Mouse (Mus musculus) heart, embryonic 14.5 days (tissue): ENCODE results near the gene Myrip. TPM values are rescaled to one million over a fixed set of nuclear protein-coding genes. Genes with fewer than 3 reads are reported as not detected.
A peak's percentile ranks its signal among the peaks of the same experiment; 100 is the strongest.

Experiments
- ATAC-seq: fragments of 200-750 bp; cut with Nextera tagmentation; 2 replicates; pipeline ENCODE4 v1.8.0; 2017; ENCODE audit warnings: low read depth, moderate TSS enrichment; ENCODE audit not compliant: insufficient number of reproducible peaks, insufficient read depth, low FRiP score
- H3K27ac ChIP-seq, 2 experiments: fragments of 200-500 bp in 1 of 2; fragments of 300-500 bp in 1 of 2; sonication (generic) in 1 of 2; replicated peaks in 1 of 2; 2 replicates each; pipeline ENCODE4 v1.5.1; 2012 to 2014; ENCODE audit warnings: low read depth in 2 of 2, low read length in 2 of 2, control low read depth in 1 of 2, mild to moderate bottlenecking in 1 of 2, mixed read lengths in 1 of 2; ENCODE audit not compliant: control insufficient read depth in 1 of 2, insufficient read depth in 1 of 2
- H3K27me3 ChIP-seq: fragments of 300-500 bp; sonication (generic); 2 replicates; pipeline ENCODE4 v1.6.1; 2014; ENCODE audit warnings: mild to moderate bottlenecking, low read length, control low read depth; ENCODE audit not compliant: control insufficient read depth, insufficient read depth
- H3K36me3 ChIP-seq: fragments of 300-500 bp; sonication (generic); 2 replicates; pipeline ENCODE4 v1.6.1; 2014; ENCODE audit warnings: mild to moderate bottlenecking, control low read depth, low read length, mixed read lengths; ENCODE audit not compliant: control insufficient read depth, insufficient read depth
- H3K4me1 ChIP-seq, 2 experiments: fragments of 200-500 bp in 1 of 2; fragments of 300-500 bp in 1 of 2; sonication (generic) in 1 of 2; 2 replicates each; pipeline ENCODE4 v1.6.1; 2012 to 2014; ENCODE audit warnings: low read length in 2 of 2, control low read depth in 1 of 2, mixed read lengths in 1 of 2; ENCODE audit not compliant: control insufficient read depth in 2 of 2, insufficient read depth in 2 of 2
- H3K4me2 ChIP-seq: fragments of 300-500 bp; sonication (generic); 2 replicates; pipeline ENCODE4 v1.6.1; 2014; ENCODE audit warnings: mild to moderate bottlenecking, low read length
- H3K4me3 ChIP-seq, 2 experiments: fragments of 200-500 bp in 1 of 2; fragments of 300-500 bp in 1 of 2; sonication (generic) in 1 of 2; 2 replicates each; pipeline ENCODE4 v1.5.1; 2012 to 2014; ENCODE audit warnings: low read length in 2 of 2, mild to moderate bottlenecking in 2 of 2, control low read depth in 1 of 2, low read depth in 1 of 2, moderate library complexity in 1 of 2; ENCODE audit not compliant: control insufficient read depth in 1 of 2, insufficient read depth in 1 of 2
- H3K9ac ChIP-seq: fragments of 300-500 bp; sonication (generic); 2 replicates; pipeline ENCODE4 v1.6.1; 2014; ENCODE audit warnings: mild to moderate bottlenecking, low read length
- H3K9me3 ChIP-seq: fragments of 300-500 bp; sonication (generic); 2 replicates; pipeline ENCODE4 v1.6.1; 2016; ENCODE audit warnings: low read length, control low read depth; ENCODE audit not compliant: control insufficient read depth
- WGBS: fragments of 180-500 bp; shearing (Covaris S2); extraction: QIAGEN DNeasy Blood & Tissue Kit; methylation state at CpG from one replicate; pipeline ENCODE4 v1.1.7; 2014; 5-methylcytosine and 5-hydroxymethylcytosine counted together
- polyA plus RNA-seq: library from polyadenylated mRNA; unstranded; fragments of >200 nt; fragmentation: Nextera tagmentation; extraction: Ambion mirVana; gene quantifications from 2 replicates; pipeline ENCODE4 v1.2.1, GENCODE M21; 2014

The Myrip gene
- polyA plus RNA-seq, 1 experiment from 2014 or later: 0.46 TPM

GRCm38 (mm10) chr9:120492400-120493351, 191.4 kb downstream of the Myrip start:
- Histone ChIP-seq H3K36me3 (peaks cover 28% of the 10 kb centered on the region), H3K4me3 (peak overlapping the region; percentile 97 to 100), H3K4me1 (peaks cover 0 to 9% of the 10 kb centered on the region in 2 experiments; a peak in 2 of 4 replicates), H3K27me3 (no peaks in the 10 kb centered on the region), H3K27ac (peak overlapping the region; percentile 77 to 91), H3K9ac (peak overlapping the region; percentile 100), H3K4me2 (peak overlapping the region; percentile 82), H3K9me3 (no peaks in the 10 kb centered on the region)
- peak; percentile 80 for ATAC-seq
- WGBS: under 1% methylated on average over 94 of the region's 97 CpGs

- peaks cover 28% of the 10 kb centered on the region for H3K36me3 ChIP-seq
- H3K4me3 ChIP-seq: peak overlapping the region; percentile 97 to 100; a peak in 3 of 4 replicates
- peaks cover 0 to 9% of the 10 kb centered on the region in 2 experiments; a peak in 2 of 4 replicates for H3K4me1 ChIP-seq
- peak overlapping the region; percentile 100 for H3K9ac ChIP-seq
- no peak overlapping the region for H3K27ac ChIP-seq
- no peak for ATAC-seq
- no peaks in the 10 kb centered on the region for H3K27me3 ChIP-seq
- no peaks in the 10 kb centered on the region for H3K9me3 ChIP-seq
- H3K4me2 ChIP-seq: peak overlapping the region; percentile 82
- WGBS: 76% methylated on average over 12 of the region's 12 CpGs
These were observed 192.5 kb downstream of the Myrip start for GRCm38 (mm10) chr9:120493781-120494180.

GRCm38 (mm10) chr9:120496691-120497090, 195.4 kb downstream of the Myrip start:
- Histone ChIP-seq H3K27me3 (no peaks in the 10 kb centered on the region), H3K9me3 (no peaks in the 10 kb centered on the region), H3K9ac (no peak overlapping the region), H3K4me3 (no peak overlapping the region), H3K4me1 (peaks cover 0 to 9% of the 10 kb centered on the region in 2 experiments; a peak in 2 of 4 replicates), H3K4me2 (no peak overlapping the region), H3K27ac (no peak overlapping the region), H3K36me3 (peaks cover 28% of the 10 kb centered on the region)
- WGBS: 5% methylated on average over 3 of the region's 3 CpGs
- ATAC-seq: no peak

GRCm38 (mm10) chr9:120497983-120498382, 196.7 kb downstream of the Myrip start:
- 81% methylated on average over 5 of the region's 5 CpGs for WGBS

GRCm38 (mm10) chr9:120501191-120501902, 200.0 kb downstream of the Myrip start:
- H3K9me3 ChIP-seq: peaks cover under 1% of the 10 kb centered on the region; the same call in 1 of the 2 replicates
- 37% methylated on average over 10 of the region's 10 CpGs for WGBS

More at GRCm38 (mm10) chr9:120497983-120498382, 196.7 kb downstream of the Myrip start:
- no peak overlapping the region for H3K9ac ChIP-seq
- no peak for ATAC-seq
- no peaks in the 10 kb centered on the region for H3K27me3 ChIP-seq
- H3K4me2 ChIP-seq: no peak overlapping the region
- no peaks in the 10 kb centered on the region for H3K9me3 ChIP-seq
- H3K27ac ChIP-seq: no peak overlapping the region
- H3K36me3 ChIP-seq: peaks cover 28% of the 10 kb centered on the region
- no peak overlapping the region for H3K4me3 ChIP-seq
- H3K4me1 ChIP-seq: peaks cover 0 to 9% of the 10 kb centered on the region in 2 experiments; a peak in 2 of 4 replicates

GRCm38 (mm10) chr9:120502013-120502412, 200.7 kb downstream of the Myrip start:
- WGBS: 7% methylated on average over 8 of the region's 8 CpGs

More at GRCm38 (mm10) chr9:120501191-120501902, 200.0 kb downstream of the Myrip start:
- no peak overlapping the region for H3K9ac ChIP-seq
- peaks cover 2% of the 10 kb centered on the region; the same call in 1 of the 2 replicates for H3K36me3 ChIP-seq
- no peak overlapping the region for H3K4me3 ChIP-seq
- H3K4me2 ChIP-seq: no peak overlapping the region
- no peaks in the 10 kb centered on the region for H3K4me1 ChIP-seq
- ATAC-seq: no peak
- no peaks in the 10 kb centered on the region for H3K27me3 ChIP-seq
- no peak overlapping the region for H3K27ac ChIP-seq

GRCm38 (mm10) chr9:120504423-120504822, 203.1 kb downstream of the Myrip start:
- Histone ChIP-seq H3K9ac (no peak overlapping the region), H3K36me3 (no peaks in the 10 kb centered on the region), H3K27me3 (no peaks in the 10 kb centered on the region), H3K4me1 (no peaks in the 10 kb centered on the region), H3K4me3 (no peak overlapping the region), H3K9me3 (peaks cover 10% of the 10 kb centered on the region), H3K27ac (no peak overlapping the region), H3K4me2 (no peak overlapping the region)
- 57% methylated on average over 2 of the region's 2 CpGs for WGBS
- no peak for ATAC-seq

More at GRCm38 (mm10) chr9:120502013-120502412, 200.7 kb downstream of the Myrip start:
- Histone ChIP-seq H3K9ac (no peak overlapping the region), H3K27ac (no peak overlapping the region), H3K9me3 (peaks cover 7% of the 10 kb centered on the region), H3K36me3 (no peaks in the 10 kb centered on the region), H3K27me3 (no peaks in the 10 kb centered on the region), H3K4me1 (no peaks in the 10 kb centered on the region), H3K4me3 (no peak overlapping the region), H3K4me2 (peak overlapping the region; percentile 28; the same call in 1 of the 2 replicates)
- ATAC-seq: no peak
